Mouse (Mus musculus): ENCODE measurements around the gene Zfp59. TPM values are rescaled to one million over a fixed set of nuclear protein-coding genes. Genes with fewer than 3 reads are reported as not detected.

The Zfp59 gene
- polyA plus RNA-seq, 1 experiment from 2014 or later = 12.6 TPM

Other genes with a start within 250 kb of the Zfp59 start
- gene Akt2, start 247.1 kb upstream of the Zfp59 start, polyA plus RNA-seq (2014; fragmentation: Nextera tagmentation; extraction: Ambion mirVana) = 72.0 and 72.9 TPM in 2 replicates
- gene Ttc9b, start 184.7 kb upstream of the Zfp59 start, polyA plus RNA-seq (2014; fragmentation: Nextera tagmentation; extraction: Ambion mirVana) = 10.2 and 11.2 TPM in 2 replicates
- 9.0 and 12.5 TPM in 2 replicates for gene Map3k10, start 164.0 kb upstream of the Zfp59 start, polyA plus RNA-seq (2014; fragmentation: Nextera tagmentation; extraction: Ambion mirVana)
- gene Zfp607b, start 149.3 kb upstream of the Zfp59 start, polyA plus RNA-seq (2014; fragmentation: Nextera tagmentation; extraction: Ambion mirVana) = 5.0 and 6.1 TPM in 2 replicates
- gene Zfp60, start 107.2 kb upstream of the Zfp59 start, polyA plus RNA-seq (2014; fragmentation: Nextera tagmentation; extraction: Ambion mirVana) = 83.7 and 84.7 TPM in 2 replicates
- 2.1 and 2.3 TPM in 2 replicates for gene Zfp626, start 31.4 kb upstream of the Zfp59 start, polyA plus RNA-seq (2014; fragmentation: Nextera tagmentation; extraction: Ambion mirVana)
- gene Zfp607a, start 18.9 kb downstream of the Zfp59 start, polyA plus RNA-seq (2014; fragmentation: Nextera tagmentation; extraction: Ambion mirVana) = 2.1 and 2.4 TPM in 2 replicates
- gene Zfp974, start 90.9 kb downstream of the Zfp59 start, polyA plus RNA-seq (2014; fragmentation: Nextera tagmentation; extraction: Ambion mirVana) = 10.7 and 12.8 TPM in 2 replicates
- gene Zfp780b, start 140.6 kb downstream of the Zfp59 start, polyA plus RNA-seq (2014; fragmentation: Nextera tagmentation; extraction: Ambion mirVana) = 20.4 and 20.8 TPM in 2 replicates
- gene Zfp850, start 175.5 kb downstream of the Zfp59 start, polyA plus RNA-seq (2014; fragmentation: Nextera tagmentation; extraction: Ambion mirVana) = 9.4 and 10.7 TPM in 2 replicates
- 398 and 405 TPM in 2 replicates for gene Psmc4, start 211.5 kb downstream of the Zfp59 start, polyA plus RNA-seq (2014; fragmentation: Nextera tagmentation; extraction: Ambion mirVana)
- not detected in 2 replicates for gene Fcgbp, start 232.6 kb downstream of the Zfp59 start, polyA plus RNA-seq (2014; fragmentation: Nextera tagmentation; extraction: Ambion mirVana)